Mouse (Mus musculus) retina, postnatal 1 day (tissue): Measurements from ENCODE around the gene Chn2.
A peak's percentile ranks its signal among the peaks of the same experiment; 100 is the strongest.

Experiments used
- DNase-seq: peaks from one replicate; pipeline ENCODE4 v3.0.0-alpha.2; 2012

The Chn2 gene

GRCm38 (mm10) chr6:54289774-54290500 is 250.6 kb downstream of the Chn2 start:
- no peak for DNase-seq

GRCm38 (mm10) chr6:54297231-54297630 is 257.9 kb downstream of the Chn2 start:
- no peak for DNase-seq

GRCm38 (mm10) chr6:54299417-54299816 is 260.1 kb downstream of the Chn2 start:
- DNase-seq: peak; percentile 65

GRCm38 (mm10) chr6:54305777-54306176 is 266.4 kb downstream of the Chn2 start:
- DNase-seq: no peak

- DNase-seq: no peak
Measured at GRCm38 (mm10) chr6:54313071-54313470, 273.7 kb downstream of the Chn2 start.

- no peak for DNase-seq
Measured at GRCm38 (mm10) chr6:54318618-54319017, 279.3 kb downstream of the Chn2 start.

- DNase-seq: no peak
Measured at GRCm38 (mm10) chr6:54319198-54319597, 279.8 kb downstream of the Chn2 start.

GRCm38 (mm10) chr6:54320236-54320635 is 280.9 kb downstream of the Chn2 start:
- DNase-seq: no peak

- DNase-seq: no peak
Measured at GRCm38 (mm10) chr6:54325246-54325885, 286.0 kb downstream of the Chn2 start, which contains the start of gene Prr15. Prr15 (plus strand) TSS chr6:54325835.

GRCm38 (mm10) chr6:54326671-54327625 is 287.6 kb downstream of the Chn2 start:
- peak; percentile 65 for DNase-seq

- DNase-seq: peak; percentile 66
Measured at GRCm38 (mm10) chr6:54327626-54328003, 288.3 kb downstream of the Chn2 start.

- no peak for DNase-seq
Measured at GRCm38 (mm10) chr6:54328783-54329182, 289.4 kb downstream of the Chn2 start.

- DNase-seq: no peak
Measured at GRCm38 (mm10) chr6:54329598-54329997, 290.2 kb downstream of the Chn2 start.

GRCm38 (mm10) chr6:54330166-54330565 is 290.8 kb downstream of the Chn2 start:
- no peak for DNase-seq

- peak; percentile 49 for DNase-seq
Measured at GRCm38 (mm10) chr6:54331765-54332164, 292.4 kb downstream of the Chn2 start.

GRCm38 (mm10) chr6:54332203-54332602 is 292.8 kb downstream of the Chn2 start:
- peak; percentile 16 for DNase-seq

- no peak for DNase-seq
Measured at GRCm38 (mm10) chr6:54333116-54333651, 293.8 kb downstream of the Chn2 start.

- peak; percentile 35 for DNase-seq
Measured at GRCm38 (mm10) chr6:54333652-54334396, 294.5 kb downstream of the Chn2 start.

- DNase-seq: no peak
Measured at GRCm38 (mm10) chr6:54337321-54337720, 298.0 kb downstream of the Chn2 start.

GRCm38 (mm10) chr6:54341133-54341532 is 301.8 kb downstream of the Chn2 start:
- DNase-seq: no peak

- DNase-seq: no peak
Measured at GRCm38 (mm10) chr6:54342223-54342622, 302.9 kb downstream of the Chn2 start.
